Mouse (Mus musculus): ENCODE measurements at regions not wholly inside any gene's neighbourhood (a gene's known extent, or its start where the extent isn't known, plus 50 kb on each side); places are given as distances from the start of the nearest gene placed in this dataset.

- DNase-seq: no peak
Observed at GRCm38 (mm10) chr13:82187196-82187595, 404.3 kb downstream of the Cetn3 start.

GRCm38 (mm10) chr13:82200739-82201138 is 417.9 kb downstream of the Cetn3 start:
- DNase-seq: peak; percentile 24

- DNase-seq: no peak
Observed at GRCm38 (mm10) chr13:82225430-82225829, 442.6 kb downstream of the Cetn3 start.

DNA sequence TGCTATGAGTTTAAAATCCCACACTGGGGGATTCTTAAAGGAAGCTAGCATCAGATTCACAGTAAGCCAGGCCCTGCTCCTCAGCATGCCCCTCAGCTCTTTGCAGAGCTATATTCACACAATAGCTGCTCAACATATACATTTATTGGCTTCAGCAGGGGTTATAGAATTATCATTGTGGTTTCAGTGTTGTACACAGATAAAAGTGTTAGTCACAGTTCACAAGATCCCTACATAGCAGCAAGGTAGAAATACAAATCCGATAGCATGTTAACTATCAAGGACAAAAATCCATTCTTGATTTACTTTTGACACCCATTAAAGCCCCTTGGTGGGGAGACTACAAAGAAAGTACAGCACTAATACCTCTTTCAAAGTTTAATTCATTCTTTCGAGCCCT is 451.0 kb downstream of the Cetn3 start:
- DNase-seq: no peak

- no peak for DNase-seq
Observed at GRCm38 (mm10) chr13:82246231-82246630, 463.4 kb downstream of the Cetn3 start.

- DNase-seq: peak; percentile 4
Observed at GRCm38 (mm10) chr13:82250361-82250760, 467.5 kb downstream of the Cetn3 start.

GRCm38 (mm10) chr13:82258491-82258935 is 475.6 kb downstream of the Cetn3 start:
- no peak for DNase-seq

DNA sequence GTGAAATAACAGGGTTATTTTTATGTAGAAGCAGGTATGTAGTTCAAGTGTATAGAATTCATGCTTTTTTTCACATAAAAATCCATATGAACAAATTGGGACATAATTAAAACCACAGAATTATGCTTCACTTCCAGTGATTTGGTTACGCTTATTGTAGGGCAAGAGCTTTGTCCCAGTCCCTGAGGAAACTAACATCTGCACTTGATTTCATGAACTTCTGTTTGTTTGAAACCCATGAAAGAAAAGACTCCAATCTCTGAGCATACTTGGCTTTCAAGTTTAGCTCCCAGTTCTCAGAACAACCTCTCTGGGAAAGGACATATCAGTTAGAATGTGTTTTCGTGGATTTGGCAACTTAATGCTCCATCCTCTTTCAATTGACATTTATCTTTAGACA is 481.4 kb downstream of the Cetn3 start:
- DNase-seq: no peak

- no peak for DNase-seq
Observed at GRCm38 (mm10) chr13:82265170-82265569, 482.3 kb downstream of the Cetn3 start.

DNA sequence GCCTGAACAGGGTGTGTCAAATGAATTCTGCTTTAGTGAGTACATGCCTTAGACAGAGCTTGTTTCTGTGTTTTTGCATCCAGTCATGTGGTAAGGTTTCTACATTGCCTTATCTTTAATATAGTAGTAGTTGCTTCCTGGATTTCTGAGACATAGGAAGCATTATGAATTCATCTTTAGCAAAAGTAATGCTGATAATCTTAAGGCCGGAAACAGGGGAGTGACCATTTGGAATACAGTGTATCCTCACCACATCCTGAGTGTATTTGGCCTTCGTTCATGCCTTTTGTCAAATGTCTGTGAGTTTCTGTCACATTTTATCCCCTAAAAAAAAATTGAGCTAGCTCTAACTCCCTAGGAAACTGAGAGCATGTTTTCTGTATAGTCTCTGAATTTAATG is 482.9 kb downstream of the Cetn3 start:
- no peak for DNase-seq

DNA sequence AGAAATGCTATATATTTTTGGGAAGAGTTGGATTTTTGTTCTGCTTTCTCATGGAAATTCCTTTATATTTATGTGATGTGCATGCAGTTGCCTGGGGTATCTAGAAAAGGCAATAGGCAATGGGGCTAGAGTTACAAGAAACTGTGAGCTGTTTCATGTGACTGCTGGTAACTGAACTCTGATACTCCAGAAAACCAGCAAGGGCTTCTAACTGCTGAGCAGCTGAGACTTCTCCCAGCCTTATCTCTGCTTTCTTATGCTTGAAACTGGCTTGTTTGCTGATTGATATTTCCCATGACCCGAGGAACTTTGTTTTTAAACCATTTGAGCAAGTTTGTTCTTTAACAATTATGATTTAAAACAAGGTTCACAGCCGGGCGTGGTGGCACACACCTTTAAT is 491.9 kb downstream of the Cetn3 start:
- DNase-seq: no peak

DNA sequence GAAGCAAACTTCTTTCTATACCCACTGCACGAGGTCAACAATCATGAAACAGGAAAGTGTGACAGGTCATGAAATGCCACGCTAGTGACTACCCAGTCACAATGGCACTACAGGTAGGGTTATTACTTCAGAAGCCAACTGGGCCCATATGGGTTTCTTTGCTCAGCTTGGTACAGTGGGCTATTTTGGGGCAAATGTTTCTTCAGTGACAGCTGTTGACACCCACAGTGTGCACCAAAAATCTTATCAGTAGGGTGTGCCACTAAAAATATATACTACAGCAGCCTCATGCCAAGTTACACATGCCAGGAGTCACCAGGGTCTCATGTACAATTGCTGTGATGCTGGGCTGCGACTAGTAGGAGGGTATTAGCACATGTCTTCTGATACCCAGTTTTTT is 493.1 kb downstream of the Cetn3 start:
- peak; percentile 19 for DNase-seq

GRCm38 (mm10) chr13:82280744-82281143 is 497.9 kb downstream of the Cetn3 start:
- DNase-seq: no peak

DNA sequence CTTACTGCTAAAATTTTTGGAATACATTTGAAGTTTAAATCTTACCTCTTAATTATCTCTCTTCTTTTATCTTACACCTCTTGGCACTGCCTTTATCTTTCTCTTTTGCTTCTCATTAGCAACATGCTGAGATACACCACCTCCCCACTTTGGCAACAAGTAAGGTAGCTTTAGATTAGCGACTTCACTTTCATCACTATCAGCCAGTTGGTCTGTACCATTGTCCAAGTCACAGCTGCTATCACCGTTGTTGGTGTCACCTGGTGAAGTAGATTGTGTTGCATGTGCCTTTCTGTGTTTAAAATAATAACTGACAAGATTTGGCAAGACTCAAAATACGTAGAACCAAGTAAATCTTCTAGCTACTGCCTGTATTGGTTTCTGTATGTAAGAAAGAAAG is 513.0 kb downstream of the Cetn3 start:
- no peak for DNase-seq

- DNase-seq: no peak
Observed at GRCm38 (mm10) chr13:82304227-82304626, 521.4 kb downstream of the Cetn3 start.

DNA sequence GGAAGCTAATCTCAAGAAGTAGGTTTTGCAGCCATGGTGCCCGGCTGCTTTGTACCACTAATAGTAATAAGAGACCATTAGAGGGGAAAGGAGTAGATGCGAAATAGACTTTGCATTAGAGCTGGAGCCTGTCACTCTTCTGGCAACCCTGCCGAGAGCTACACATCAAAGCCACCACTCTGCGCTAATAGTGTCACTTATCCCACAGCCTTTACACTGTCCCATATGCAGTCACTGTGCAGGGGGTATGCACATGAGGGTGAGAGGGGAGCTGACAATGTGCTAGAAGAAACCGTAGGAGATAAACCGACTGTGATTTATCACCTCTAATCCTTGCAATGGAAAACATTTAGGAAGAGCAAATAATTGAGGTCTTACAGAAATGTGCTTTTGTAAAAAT is 522.2 kb downstream of the Cetn3 start:
- DNase-seq: no peak

DNA sequence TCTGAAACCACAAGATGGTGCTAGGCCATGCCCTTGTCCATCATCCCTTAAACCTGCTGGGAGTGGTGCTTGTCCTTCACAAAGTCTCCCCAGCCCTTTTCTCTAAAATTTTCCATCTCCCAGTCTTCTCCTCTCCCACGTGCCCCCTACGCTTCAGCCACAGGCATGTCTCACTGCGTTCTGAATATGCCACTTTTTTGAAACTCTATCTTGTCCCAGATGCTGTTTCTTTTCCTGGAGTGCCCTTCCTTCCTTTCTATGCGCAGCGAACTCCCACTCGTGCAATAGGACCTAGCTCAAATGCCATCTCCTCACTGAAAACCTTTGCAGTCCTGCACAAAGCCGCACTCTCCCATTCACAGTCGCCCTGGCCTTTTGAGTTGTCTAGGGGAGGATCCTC is 525.5 kb downstream of the Cetn3 start:
- DNase-seq: peak; percentile 83

GRCm38 (mm10) chr13:82316573-82317202 is 533.8 kb downstream of the Cetn3 start:
- DNase-seq: peak; percentile 86

- peak; percentile 17 for DNase-seq
Observed at GRCm38 (mm10) chr13:82317203-82317580, 534.3 kb downstream of the Cetn3 start.

GRCm38 (mm10) chr13:82318395-82318794 is 535.5 kb downstream of the Cetn3 start:
- no peak for DNase-seq

DNA sequence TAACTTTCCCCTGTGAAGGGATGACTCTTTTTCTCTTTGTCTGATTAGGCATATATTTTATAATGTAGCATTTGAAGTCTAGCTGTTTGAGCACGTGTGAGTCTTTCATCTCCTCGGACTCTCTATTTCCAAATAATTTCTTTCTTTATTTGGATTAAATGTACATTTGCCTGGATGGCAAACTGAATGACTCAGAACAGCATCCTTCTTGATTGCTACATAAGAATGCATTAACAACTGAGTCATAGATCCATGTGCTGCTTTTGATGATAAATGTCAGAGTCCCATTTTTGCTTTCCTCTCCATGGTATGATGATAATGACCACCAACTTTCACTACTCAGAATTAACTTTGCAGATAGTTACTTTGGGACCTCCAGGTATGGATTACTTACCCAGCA is 571.5 kb downstream of the Cetn3 start:
- DNase-seq: no peak

DNA sequence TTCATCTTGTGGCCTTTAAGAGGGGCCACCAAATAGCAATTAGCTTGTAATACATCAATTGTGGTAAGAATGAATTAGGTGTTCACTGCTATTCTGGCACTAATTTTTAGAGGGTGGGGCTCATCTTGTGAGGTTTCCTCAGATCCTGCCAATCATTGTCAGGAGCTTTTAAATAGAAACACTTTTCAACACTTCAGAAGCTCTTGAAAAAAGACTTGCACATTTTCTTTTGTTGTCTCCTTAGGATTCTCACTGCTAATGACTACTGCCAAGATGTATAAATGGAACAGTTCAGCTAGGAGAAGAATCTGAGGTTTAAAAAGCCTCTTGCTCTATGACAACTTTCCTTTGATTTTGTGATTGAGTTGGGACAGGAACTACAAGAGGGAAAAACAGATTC is 572.4 kb downstream of the Cetn3 start:
- no peak for DNase-seq

DNA sequence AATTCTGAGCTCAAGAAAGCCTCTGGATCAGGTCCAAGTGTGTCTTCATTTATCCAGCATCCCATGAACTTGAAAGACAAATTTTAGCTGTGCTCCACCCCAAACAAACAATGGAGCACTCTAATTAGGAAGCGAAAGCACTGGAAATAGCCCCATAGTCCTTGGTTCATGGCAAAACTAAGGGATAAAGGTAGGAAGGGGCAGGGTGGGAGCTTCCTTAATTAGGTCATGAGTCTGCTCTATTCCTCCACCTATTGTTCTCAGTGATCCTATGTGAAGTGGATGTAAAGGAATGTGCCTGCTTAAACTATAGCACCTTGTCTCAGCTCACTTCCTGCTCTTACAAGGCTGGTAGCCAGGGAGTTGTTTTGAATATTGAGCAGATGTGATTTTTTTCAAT is 576.6 kb downstream of the Cetn3 start:
- no peak for DNase-seq

DNA sequence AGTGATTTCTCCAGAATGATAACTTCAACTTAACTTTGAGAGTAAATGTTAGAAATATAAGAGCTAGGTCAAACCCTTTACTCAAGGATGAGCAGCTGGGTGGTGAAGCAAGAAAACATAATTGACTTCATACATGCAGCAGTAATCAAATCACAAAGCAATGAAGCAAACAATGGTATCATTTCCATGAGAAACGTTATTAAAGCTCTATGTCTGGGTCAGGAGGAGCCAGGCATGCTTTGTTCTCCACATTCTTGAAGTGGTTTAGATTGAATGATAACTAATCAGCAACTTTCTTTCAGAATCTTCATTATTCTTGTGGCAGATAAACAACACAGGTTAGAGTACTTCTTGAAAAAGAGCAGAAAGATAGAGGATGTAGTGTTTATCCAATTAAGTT is 577.8 kb downstream of the Cetn3 start:
- no peak for DNase-seq

- no peak for DNase-seq
Observed at GRCm38 (mm10) chr13:82361379-82361778, 578.5 kb downstream of the Cetn3 start.

- DNase-seq: no peak
Observed at GRCm38 (mm10) chr13:82366768-82367167, 583.9 kb downstream of the Cetn3 start.
